Mouse (Mus musculus): ENCODE measurements around the gene Gemin6.
"Not testable (repeated sequence)": the region's sequence is repeated elsewhere in the genome, so short reads cannot be mapped to it uniquely, and the experiment has no call there.

The Gemin6 gene

GRCm38 (mm10) chr17:80224326-80225116 lies at the start of gene Gemin6:
TSS of gene Gemin6 (plus strand) at chr17:80224441.
- DNase-seq, result peak; percentile 90

- peak; percentile 31 for DNase-seq
Observed at GRCm38 (mm10) chr17:80174699-80175385, 49.4 kb upstream of the Gemin6 start.

- DNase-seq, result no peak
Observed at GRCm38 (mm10) chr17:80175386-80175739, 48.9 kb upstream of the Gemin6 start.

- no peak for DNase-seq
Observed at GRCm38 (mm10) chr17:80175966-80176365, 48.3 kb upstream of the Gemin6 start.

GRCm38 (mm10) chr17:80178846-80179245 lies 45.4 kb upstream of the Gemin6 start:
- not testable (repeated sequence) for DNase-seq

GRCm38 (mm10) chr17:80179959-80180358 lies 44.3 kb upstream of the Gemin6 start:
- peak; percentile 88 for DNase-seq

GRCm38 (mm10) chr17:80180468-80180867 lies 43.8 kb upstream of the Gemin6 start:
- no peak for DNase-seq

- no peak for DNase-seq
Observed at GRCm38 (mm10) chr17:80183615-80184014, 40.6 kb upstream of the Gemin6 start.

GRCm38 (mm10) chr17:80193075-80193474 lies 31.2 kb upstream of the Gemin6 start:
- DNase-seq, result no peak

GRCm38 (mm10) chr17:80199160-80199778 lies 25.0 kb upstream of the Gemin6 start:
- no peak for DNase-seq

- no peak for DNase-seq
Observed at GRCm38 (mm10) chr17:80205657-80206056, 18.6 kb upstream of the Gemin6 start.

- DNase-seq, result peak; percentile 78
Observed at GRCm38 (mm10) chr17:80206301-80206670, 18.0 kb upstream of the Gemin6 start.

- DNase-seq, result peak; percentile 99
Observed at GRCm38 (mm10) chr17:80206671-80207581, 17.3 kb upstream of the Gemin6 start, which contains the start of the genes Srsf7 and Ttc39d. TSS of gene Srsf7 (minus strand) at chr17:80207307. TSS of gene Ttc39d (plus strand) at chr17:80207460.

- DNase-seq, result not testable (repeated sequence)
Observed at GRCm38 (mm10) chr17:80213998-80214397, 10.2 kb upstream of the Gemin6 start.

- no peak for DNase-seq
Observed at GRCm38 (mm10) chr17:80220131-80220530, 4.1 kb upstream of the Gemin6 start.

- DNase-seq, result no peak
Observed at GRCm38 (mm10) chr17:80221202-80221601, 3.0 kb upstream of the Gemin6 start.

GRCm38 (mm10) chr17:80221890-80222628 lies 2.2 kb upstream of the Gemin6 start:
- peak; percentile 33 for DNase-seq

GRCm38 (mm10) chr17:80223829-80224228 lies 412 bp upstream of the Gemin6 start:
- no peak for DNase-seq

- DNase-seq, result not testable (repeated sequence)
Observed at GRCm38 (mm10) chr17:80225142-80225541, 901 bp downstream of the Gemin6 start.

- no peak for DNase-seq
Observed at GRCm38 (mm10) chr17:80229396-80229795, 5.2 kb downstream of the Gemin6 start.

GRCm38 (mm10) chr17:80233844-80234243 lies 9.6 kb downstream of the Gemin6 start:
- no peak for DNase-seq

GRCm38 (mm10) chr17:80234376-80234775 lies 10.1 kb downstream of the Gemin6 start:
- no peak for DNase-seq
